19 mouse cellular contexts compared by ENCODE assay signal in genomic region chr14:8259166-8259565, GRCm38 (mm10). TPM values are rescaled to one million over a fixed set of nuclear protein-coding genes. Genes with fewer than 3 reads are reported as not detected.
DNase-seq lines count a peak whose midpoint lies in the region; ATAC-seq and TF ChIP-seq lines count a peak whose summit lies in the region.
"Had no signal": no experiment of that assay in that cellular context is flagged by ENCODE, and none has a peak within 500 bp of the region (broad histone marks: within the 10 kb centered on the region; RNA-seq: fewer than 3 reads in every experiment).

Gene Acox2 (minus strand): TSS chr14:8259353.

- no peaks in the 10 kb centered on the region for H3K36me3 ChIP-seq in intestine, embryonic 16.5 days (ENCODE audit: control insufficient read depth, insufficient read depth, low read length)
- H3K36me3 ChIP-seq in intestine, embryonic 15.5 days = no peaks in the 10 kb centered on the region
- no peaks in the 10 kb centered on the region for H3K36me3 ChIP-seq in liver, embryonic 14.5 days (replicated peaks; ENCODE audit: control insufficient read depth, insufficient read depth, low read depth)
- H3K36me3 ChIP-seq: embryonic facial prominence, embryonic 12.5 days; forebrain, embryonic 12.5 days; G1E; hindbrain, embryonic 15.5 days; neural tube, embryonic 12.5 days had no signal

- H3K27me3 ChIP-seq in intestine, embryonic 16.5 days (replicated peaks; ENCODE audit: control insufficient read depth, insufficient read depth, low read length) = no peaks in the 10 kb centered on the region
- no peaks in the 10 kb centered on the region for H3K27me3 ChIP-seq in intestine, embryonic 15.5 days (replicated peaks)
- no peaks in the 10 kb centered on the region for H3K27me3 ChIP-seq in liver, embryonic 14.5 days (ENCODE audit: control insufficient read depth, insufficient read depth, low read length)
- H3K27me3 ChIP-seq: embryonic facial prominence, embryonic 12.5 days; forebrain, embryonic 12.5 days; hindbrain, embryonic 15.5 days; neural tube, embryonic 12.5 days had no signal

- TF ChIP-seq CTCF in liver, embryonic 14.5 days (IDR thresholded peaks at IDR 0.05; ENCODE audit: low read depth) = no peak

- no peak within 1 kb of the TSS for H3K4me2 ChIP-seq in intestine, embryonic 16.5 days (ENCODE audit: low read depth, low read length)
- no peak within 1 kb of the TSS for H3K4me2 ChIP-seq in intestine, embryonic 15.5 days (replicated peaks)
- peak within 1 kb of the TSS; percentile 45 for H3K4me2 ChIP-seq in liver, embryonic 14.5 days (ENCODE audit: low read depth)
- H3K4me2 ChIP-seq: embryonic facial prominence, embryonic 12.5 days; forebrain, embryonic 12.5 days; hindbrain, embryonic 15.5 days; neural tube, embryonic 12.5 days had no signal

- H3K4me3 ChIP-seq in intestine, embryonic 16.5 days (ENCODE audit: low read length) = no peak within 1 kb of the TSS
- no peak within 1 kb of the TSS for H3K4me3 ChIP-seq in intestine, embryonic 15.5 days (replicated peaks)
- peak within 1 kb of the TSS in 1 of 2 experiments; percentile 20; a peak in 2 of 4 replicates for H3K4me3 ChIP-seq in liver, embryonic 14.5 days (ENCODE audit: insufficient read depth in 1 of 2, low read depth in 2 of 2, low read length in 2 of 2)
- H3K4me3 ChIP-seq: embryonic facial prominence, embryonic 12.5 days; forebrain, embryonic 12.5 days; gastrocnemius, adult 2 months; hindbrain, embryonic 15.5 days; layer of hippocampus, adult 2 months; megakaryocyte, embryonic 14.5 days; neural tube, embryonic 12.5 days had no signal

- H3K9me3 ChIP-seq in intestine, embryonic 16.5 days (ENCODE audit: control insufficient read depth, low read length) = no peaks in the 10 kb centered on the region
- no peaks in the 10 kb centered on the region for H3K9me3 ChIP-seq in intestine, embryonic 15.5 days
- H3K9me3 ChIP-seq in liver, embryonic 14.5 days (ENCODE audit: control insufficient read depth, low read length) = no peaks in the 10 kb centered on the region
- H3K9me3 ChIP-seq: embryonic facial prominence, embryonic 12.5 days; forebrain, embryonic 12.5 days; G1E; hindbrain, embryonic 15.5 days; megakaryocyte, embryonic 14.5 days; neural tube, embryonic 12.5 days had no signal

- WGBS in intestine, embryonic 16.5 days = 74% methylated on average over 3 of the region's 3 CpGs
- 79% methylated on average over 3 of the region's 3 CpGs for WGBS in intestine, embryonic 15.5 days
- 59% methylated on average over 3 of the region's 3 CpGs for WGBS in liver, embryonic 14.5 days (ENCODE audit: insufficient replicate concordance)

- ATAC-seq in intestine, embryonic 16.5 days = peak; percentile 50
- no peak; the same call in 1 of the 2 replicates for ATAC-seq in intestine, embryonic 15.5 days
- peak; percentile 46 for ATAC-seq in liver, embryonic 14.5 days (ENCODE audit: insufficient read depth)

- no peaks in the 10 kb centered on the region for H3K4me1 ChIP-seq in intestine, embryonic 16.5 days (ENCODE audit: control insufficient read depth, insufficient read depth, low read length)
- no peaks in the 10 kb centered on the region for H3K4me1 ChIP-seq in intestine, embryonic 15.5 days (replicated peaks)
- H3K4me1 ChIP-seq in liver, embryonic 14.5 days (replicated peaks; ENCODE audit: control insufficient read depth in 2 of 2, insufficient read depth in 2 of 2, low read length in 1 of 2) = peaks cover 0 to 10% of the 10 kb centered on the region in 2 experiments; a peak in 1 of 4 replicates
- H3K4me1 ChIP-seq: embryonic facial prominence, embryonic 12.5 days; forebrain, embryonic 12.5 days; hindbrain, embryonic 15.5 days had no signal

- DNase-seq in ES-CJ7 (ENCODE audit: low read depth, low spot score) = peak; percentile 1
- DNase-seq in gonadal fat pad, adult 2 months (ENCODE audit: low read depth) = peak; percentile 93
- DNase-seq in liver, embryonic 14.5 days (ENCODE audit: low read depth in 3 of 3, low spot score in 3 of 3) = peak in 2 of 3 experiments; percentile 14 to 22
- no peak for DNase-seq in cerebellum, postnatal 4 days (ENCODE audit: low spot score in 2 of 2)
- no peak for DNase-seq in spleen, adult 18-20 months
- DNase-seq: cerebellum, postnatal 25 days; gastrocnemius, adult 2 months; heart, postnatal 10 days; right cerebral cortex, postnatal 14 days had no signal

- no peak within 1 kb of the TSS for H3K9ac ChIP-seq in intestine, embryonic 16.5 days (ENCODE audit: low read depth, low read length)
- H3K9ac ChIP-seq in intestine, embryonic 15.5 days = no peak within 1 kb of the TSS
- no peak within 1 kb of the TSS; the same call in 1 of the 2 replicates for H3K9ac ChIP-seq in liver, embryonic 14.5 days (replicated peaks)
- H3K9ac ChIP-seq: embryonic facial prominence, embryonic 12.5 days; forebrain, embryonic 12.5 days; hindbrain, embryonic 15.5 days; neural tube, embryonic 12.5 days had no signal

- H3K27ac ChIP-seq in intestine, embryonic 16.5 days (ENCODE audit: low read length) = no peak within 1 kb of the TSS
- H3K27ac ChIP-seq in intestine, embryonic 15.5 days = no peak within 1 kb of the TSS
- H3K27ac ChIP-seq in liver, embryonic 14.5 days = no peak within 1 kb of the TSS; the same call in 1 of the 2 replicates
- H3K27ac ChIP-seq: embryonic facial prominence, embryonic 12.5 days; forebrain, embryonic 12.5 days; gastrocnemius, adult 2 months; hindbrain, embryonic 15.5 days; layer of hippocampus, adult 2 months; neural tube, embryonic 12.5 days had no signal

- TF ChIP-seq EP300 in liver, embryonic 14.5 days (IDR thresholded peaks at IDR 0.05; ENCODE audit: low read depth) = no peak

RNA-seq across cellular contexts. Expression of gene Acox2, which starts in this region (rescaled TPM):
- 1.1 and 1.4 TPM in 2 replicates for polyA plus RNA-seq in intestine, embryonic 16.5 days (2015; fragmentation: Nextera tagmentation; extraction: Ambion mirVana)
- 0.88 and 0.91 TPM in 2 replicates for polyA plus RNA-seq in intestine, embryonic 15.5 days (2015; fragmentation: Nextera tagmentation; extraction: Ambion mirVana)
- polyA plus RNA-seq in gonadal fat pad, adult 2 months (2012; rRNA removed) = 1.1 and 1.3 TPM in 2 replicates
- polyA plus RNA-seq in liver, embryonic 14.5 days (2012; rRNA removed) = 18.3 and 22.7 TPM in 2 replicates
- 24.3 and 25.0 TPM in 2 replicates for polyA plus RNA-seq in liver, embryonic 14.5 days (2014; fragmentation: Nextera tagmentation; extraction: Ambion mirVana)
- polyA plus RNA-seq: embryonic facial prominence, embryonic 12.5 days; forebrain, embryonic 12.5 days; G1E; limb, embryonic 11.5 days; neural tube, embryonic 12.5 days had no signal

Comparison
In these comparisons a context has a peak if more than half of its experiments do, and no peak if none do; other contexts are left out.
1. DNase-seq: peak in ES-CJ7 (single experiment), gonadal fat pad, adult 2 months (single experiment) and liver, embryonic 14.5 days (2 of 3); none in cerebellum, postnatal 4 days (0 of 2) and spleen, adult 18-20 months (0 of 2).